Mouse (Mus musculus): ENCODE data around the gene Tgfbi. TPM values are rescaled to one million over a fixed set of nuclear protein-coding genes. Genes with fewer than 3 reads are reported as not detected.

Gene Tgfbi
- polyA plus RNA-seq, 1 experiment from 2014 or later: 59.4 TPM

- 0 out of 2 replicates have a peak, but pooled peaks cover 12% of the 10 kb centered on the region for H3K36me3 ChIP-seq
- 29% methylated on average over 9 of the region's 9 CpGs for WGBS
- ATAC-seq (ENCODE audit: extremely low read depth, insufficient number of reproducible peaks, low FRiP score, low TSS enrichment): no peak
Observed at GRCm38 (mm10) chr13:56613366-56613998, 4.2 kb downstream of the Tgfbi start.

GRCm38 (mm10) chr13:56614768-56615167 is 5.4 kb downstream of the Tgfbi start:
- Histone ChIP-seq H3K4me2 (no peak overlapping the region), H3K36me3 (0 out of 2 replicates have a peak, but pooled peaks cover 12% of the 10 kb centered on the region), H3K4me1 (peaks cover 58% of the 10 kb centered on the region), H3K4me3 (no peak overlapping the region), H3K9me3 (no peaks in the 10 kb centered on the region), H3K27me3 (replicated peaks) (peaks cover 15% of the 10 kb centered on the region), H3K27ac (replicated peaks) (no peak overlapping the region), H3K9ac (no peak overlapping the region)
- no peak for ATAC-seq (ENCODE audit: extremely low read depth, insufficient number of reproducible peaks, low FRiP score, low TSS enrichment)
- 67% methylated on average over 3 of the region's 3 CpGs for WGBS

More at GRCm38 (mm10) chr13:56613366-56613998, 4.2 kb downstream of the Tgfbi start:
- peaks cover 66% of the 10 kb centered on the region for H3K4me1 ChIP-seq
- H3K4me2 ChIP-seq: peak overlapping the region; percentile 99
- H3K4me3 ChIP-seq: no peak overlapping the region
- H3K27me3 ChIP-seq (replicated peaks): peaks cover 23% of the 10 kb centered on the region
- H3K9me3 ChIP-seq: no peaks in the 10 kb centered on the region
- H3K27ac ChIP-seq (replicated peaks): peak overlapping the region; percentile 53
- H3K9ac ChIP-seq: peak overlapping the region; percentile 44

- Histone ChIP-seq H3K9me3 (no peaks in the 10 kb centered on the region), H3K4me2 (no peak overlapping the region), H3K9ac (no peak overlapping the region), H3K36me3 (peaks cover 13% of the 10 kb centered on the region; the same call in 1 of the 2 replicates), H3K4me1 (peaks cover 53% of the 10 kb centered on the region), H3K27ac (replicated peaks) (no peak overlapping the region), H3K27me3 (replicated peaks) (peaks cover 10% of the 10 kb centered on the region), H3K4me3 (no peak overlapping the region)
- WGBS: 75% methylated on average over 10 of the region's 10 CpGs
- no peak for ATAC-seq (ENCODE audit: extremely low read depth, insufficient number of reproducible peaks, low FRiP score, low TSS enrichment)
Observed at GRCm38 (mm10) chr13:56615223-56615622, 5.9 kb downstream of the Tgfbi start.

GRCm38 (mm10) chr13:56615864-56616263 is 6.5 kb downstream of the Tgfbi start:
- no peak overlapping the region for H3K4me2 ChIP-seq
- no peak overlapping the region for H3K4me3 ChIP-seq
- peaks cover 4% of the 10 kb centered on the region for H3K27me3 ChIP-seq (replicated peaks)
- ATAC-seq (ENCODE audit: extremely low read depth, insufficient number of reproducible peaks, low FRiP score, low TSS enrichment): no peak
- H3K9ac ChIP-seq: no peak overlapping the region
- no peak overlapping the region for H3K27ac ChIP-seq (replicated peaks)
- 76% methylated on average over 9 of the region's 9 CpGs for WGBS
- H3K9me3 ChIP-seq: no peaks in the 10 kb centered on the region
- peaks cover 20% of the 10 kb centered on the region; the same call in 1 of the 2 replicates for H3K36me3 ChIP-seq
- H3K4me1 ChIP-seq: peaks cover 53% of the 10 kb centered on the region

GRCm38 (mm10) chr13:56616386-56616785 is 7.1 kb downstream of the Tgfbi start:
- Histone ChIP-seq H3K9me3 (no peaks in the 10 kb centered on the region), H3K9ac (no peak overlapping the region), H3K27ac (replicated peaks) (no peak overlapping the region), H3K4me1 (peaks cover 49% of the 10 kb centered on the region), H3K4me2 (no peak overlapping the region), H3K4me3 (no peak overlapping the region), H3K36me3 (peaks cover 21% of the 10 kb centered on the region; the same call in 1 of the 2 replicates), H3K27me3 (replicated peaks) (peaks cover 3% of the 10 kb centered on the region; the same call in 1 of the 2 replicates)
- WGBS: 50% methylated on average over 7 of the region's 7 CpGs
- no peak for ATAC-seq (ENCODE audit: extremely low read depth, insufficient number of reproducible peaks, low FRiP score, low TSS enrichment)

GRCm38 (mm10) chr13:56617197-56617596 is 7.9 kb downstream of the Tgfbi start:
- ATAC-seq (ENCODE audit: extremely low read depth, insufficient number of reproducible peaks, low FRiP score, low TSS enrichment): no peak
- H3K9me3 ChIP-seq: no peaks in the 10 kb centered on the region
- H3K27ac ChIP-seq (replicated peaks): no peak overlapping the region
- no peaks in the 10 kb centered on the region for H3K27me3 ChIP-seq (replicated peaks)
- H3K36me3 ChIP-seq: peaks cover 21% of the 10 kb centered on the region; the same call in 1 of the 2 replicates
- H3K4me2 ChIP-seq: no peak overlapping the region
- H3K4me3 ChIP-seq: no peak overlapping the region
- H3K9ac ChIP-seq: no peak overlapping the region
- peaks cover 48% of the 10 kb centered on the region for H3K4me1 ChIP-seq
- 74% methylated on average over 2 of the region's 2 CpGs for WGBS

GRCm38 (mm10) chr13:56622201-56622757 is 13.0 kb downstream of the Tgfbi start:
- H3K4me2 ChIP-seq: no peak overlapping the region
- no peaks in the 10 kb centered on the region for H3K27me3 ChIP-seq (replicated peaks)
- no peaks in the 10 kb centered on the region for H3K9me3 ChIP-seq
- H3K36me3 ChIP-seq: peaks cover 46% of the 10 kb centered on the region
- no peak overlapping the region for H3K4me3 ChIP-seq
- ATAC-seq (ENCODE audit: extremely low read depth, insufficient number of reproducible peaks, low FRiP score, low TSS enrichment): peak; percentile 45; the same call in 1 of the 2 replicates
- no peak overlapping the region; the same call in 1 of the 2 replicates for H3K9ac ChIP-seq
- H3K27ac ChIP-seq (replicated peaks): peak overlapping the region; percentile 54; the same call in 1 of the 2 replicates
- WGBS: 35% methylated on average over 8 of the region's 8 CpGs
- peaks cover 13% of the 10 kb centered on the region for H3K4me1 ChIP-seq

GRCm38 (mm10) chr13:56626524-56626923 is 17.2 kb downstream of the Tgfbi start:
- 73% methylated on average over 6 of the region's 6 CpGs for WGBS
- no peaks in the 10 kb centered on the region for H3K27me3 ChIP-seq (replicated peaks)
- no peak overlapping the region for H3K4me2 ChIP-seq
- ATAC-seq (ENCODE audit: extremely low read depth, insufficient number of reproducible peaks, low FRiP score, low TSS enrichment): no peak
- no peak overlapping the region for H3K9ac ChIP-seq
- H3K4me1 ChIP-seq: peaks cover 27% of the 10 kb centered on the region
- no peak overlapping the region for H3K27ac ChIP-seq (replicated peaks)
- no peak overlapping the region for H3K4me3 ChIP-seq
- H3K36me3 ChIP-seq: peaks cover 59% of the 10 kb centered on the region
- H3K9me3 ChIP-seq: no peaks in the 10 kb centered on the region

GRCm38 (mm10) chr13:56630081-56630480 is 20.8 kb downstream of the Tgfbi start:
- no peak overlapping the region for H3K4me3 ChIP-seq
- H3K9ac ChIP-seq: no peak overlapping the region
- no peak overlapping the region for H3K27ac ChIP-seq (replicated peaks)
- peaks cover 33% of the 10 kb centered on the region for H3K4me1 ChIP-seq
- WGBS: 67% methylated on average over 4 of the region's 4 CpGs
- H3K27me3 ChIP-seq (replicated peaks): no peaks in the 10 kb centered on the region
- no peak for ATAC-seq (ENCODE audit: extremely low read depth, insufficient number of reproducible peaks, low FRiP score, low TSS enrichment)
- H3K36me3 ChIP-seq: peaks cover 58% of the 10 kb centered on the region
- no peaks in the 10 kb centered on the region for H3K9me3 ChIP-seq
- H3K4me2 ChIP-seq: no peak overlapping the region

GRCm38 (mm10) chr13:56630552-56630951 is 21.2 kb downstream of the Tgfbi start:
- no peak for ATAC-seq (ENCODE audit: extremely low read depth, insufficient number of reproducible peaks, low FRiP score, low TSS enrichment)
- H3K4me2 ChIP-seq: no peak overlapping the region
- no peak overlapping the region for H3K9ac ChIP-seq
- no peak overlapping the region for H3K4me3 ChIP-seq
- H3K9me3 ChIP-seq: no peaks in the 10 kb centered on the region
- no peak overlapping the region for H3K27ac ChIP-seq (replicated peaks)
- H3K36me3 ChIP-seq: peaks cover 53% of the 10 kb centered on the region
- 57% methylated on average over 6 of the region's 6 CpGs for WGBS
- peaks cover 37% of the 10 kb centered on the region for H3K4me1 ChIP-seq
- no peaks in the 10 kb centered on the region for H3K27me3 ChIP-seq (replicated peaks)

- Histone ChIP-seq H3K27ac (replicated peaks) (no peak overlapping the region), H3K27me3 (replicated peaks) (no peaks in the 10 kb centered on the region), H3K4me3 (no peak overlapping the region), H3K9me3 (no peaks in the 10 kb centered on the region), H3K9ac (no peak overlapping the region), H3K4me1 (peaks cover 41% of the 10 kb centered on the region), H3K4me2 (no peak overlapping the region), H3K36me3 (peaks cover 50% of the 10 kb centered on the region)
- no peak for ATAC-seq (ENCODE audit: extremely low read depth, insufficient number of reproducible peaks, low FRiP score, low TSS enrichment)
- 74% methylated on average over 7 of the region's 7 CpGs for WGBS
Observed at GRCm38 (mm10) chr13:56631332-56631731, 22.0 kb downstream of the Tgfbi start.

Measured in heart, embryonic 13.5 days (tissue).